Comparison of ENCODE assay signal across 12 mouse cellular contexts in genomic region chr1:160259884-160260283, GRCm38 (mm10). TPM values are rescaled to one million over a fixed set of nuclear protein-coding genes. Genes with fewer than 3 reads are reported as not detected.
DNase-seq lines count a peak whose midpoint lies in the region; ATAC-seq lines count a peak whose summit lies in the region.
"Had no signal": no experiment of that assay in that cellular context is flagged by ENCODE, and none has a peak within 500 bp of the region (broad histone marks: within the 10 kb centered on the region; RNA-seq: fewer than 3 reads in every experiment).

No protein-coding gene starts in this region.

- no peaks in the 10 kb centered on the region for H3K9me3 ChIP-seq in hindbrain, embryonic 12.5 days (replicated peaks)
- H3K9me3 ChIP-seq: embryonic facial prominence, embryonic 13.5 days; heart, embryonic 15.5 days; limb, embryonic 15.5 days had no signal

- H3K27ac ChIP-seq in hindbrain, embryonic 12.5 days = no peak overlapping the region
- H3K27ac ChIP-seq: embryonic facial prominence, embryonic 13.5 days; heart, embryonic 15.5 days had no signal

- no peak overlapping the region for H3K4me2 ChIP-seq in hindbrain, embryonic 12.5 days (replicated peaks)
- H3K4me2 ChIP-seq: embryonic facial prominence, embryonic 13.5 days; heart, embryonic 15.5 days; limb, embryonic 15.5 days had no signal

- H3K9ac ChIP-seq in hindbrain, embryonic 12.5 days = no peak overlapping the region
- H3K9ac ChIP-seq: embryonic facial prominence, embryonic 13.5 days; heart, embryonic 15.5 days; limb, embryonic 15.5 days had no signal

- intact Hi-C loops in heart, postnatal 36 days (cut with DNase I) = no loop called here

- peaks cover 8% of the 10 kb centered on the region; the same call in 1 of the 2 replicates for H3K4me1 ChIP-seq in hindbrain, embryonic 12.5 days
- H3K4me1 ChIP-seq: heart, embryonic 15.5 days had no signal

- no peaks in the 10 kb centered on the region for H3K36me3 ChIP-seq in hindbrain, embryonic 12.5 days

- peak; percentile 83 for ATAC-seq in hindbrain, embryonic 12.5 days (ENCODE audit: low FRiP score)

- no peak overlapping the region for H3K4me3 ChIP-seq in hindbrain, embryonic 12.5 days
- H3K4me3 ChIP-seq: embryonic facial prominence, embryonic 13.5 days; heart, embryonic 15.5 days; limb, embryonic 15.5 days had no signal

- no peaks in the 10 kb centered on the region for H3K27me3 ChIP-seq in hindbrain, embryonic 12.5 days
- H3K27me3 ChIP-seq: embryonic facial prominence, embryonic 13.5 days; heart, embryonic 15.5 days; limb, embryonic 15.5 days had no signal

- DNase-seq in embryo, embryonic 10.5 days (ENCODE audit: low spot score) = peak; percentile 23
- no peak for DNase-seq in embryo, embryonic 10 days (ENCODE audit: low spot score)
- DNase-seq in cerebellum, adult 18-20 months = peak; percentile 57 to 72
- DNase-seq in lung, postnatal 10 days = peak; percentile 68
- no peak for DNase-seq in heart, postnatal 36 days
- DNase-seq in adrenal gland, postnatal 4 days (ENCODE audit: low spot score in 2 of 2) = no peak
- no peak for DNase-seq in heart, adult 9 months (ENCODE audit: low spot score in 2 of 2)
- DNase-seq: thymus, adult 2 months had no signal

- 52% methylated on average over 7 of the region's 7 CpGs for WGBS in hindbrain, embryonic 12.5 days

RNA-seq across cellular contexts. Expression of gene Cacybp, which starts 47.2 kb away (rescaled TPM):
- 241 TPM in 2 replicates for polyA plus RNA-seq in hindbrain, embryonic 12.5 days (2016; fragmentation: Nextera tagmentation; extraction: Ambion mirVana)
- 10 to 100 TPM; 62.9 to 70.7 TPM for total RNA-seq in heart, postnatal 36 days (2021)
- total RNA-seq in adrenal gland, postnatal 4 days (2021) = 10 to 100 TPM; 77.2 to 80.7 TPM

Comparison
In these comparisons a context has a peak if more than half of its experiments do, and no peak if none do; other contexts are left out.
1. DNase-seq: peak in embryo, embryonic 10.5 days (single experiment), cerebellum, adult 18-20 months (2 of 2) and lung, postnatal 10 days (single experiment); none in embryo, embryonic 10 days (single experiment), heart, postnatal 36 days (0 of 2), adrenal gland, postnatal 4 days (0 of 2) and heart, adult 9 months (0 of 2).